Mouse (Mus musculus) neutrophil, adult 59 days (primary cell): ENCODE data around the gene Gtf3a. TPM values are rescaled to one million over a fixed set of nuclear protein-coding genes. Genes with fewer than 3 reads are reported as not detected.

Source experiments
- total RNA-seq, 2 experiments: library from RNA; stranded (reverse); gene quantifications; 1 replicate in 1 of 2; 2 replicates in 1 of 2; pipeline ENCODE4 v1.2.4; 2023

Gene Gtf3a
- total RNA-seq: 10 to 100 TPM; 15.8 to 18.8 TPM

DNA sequence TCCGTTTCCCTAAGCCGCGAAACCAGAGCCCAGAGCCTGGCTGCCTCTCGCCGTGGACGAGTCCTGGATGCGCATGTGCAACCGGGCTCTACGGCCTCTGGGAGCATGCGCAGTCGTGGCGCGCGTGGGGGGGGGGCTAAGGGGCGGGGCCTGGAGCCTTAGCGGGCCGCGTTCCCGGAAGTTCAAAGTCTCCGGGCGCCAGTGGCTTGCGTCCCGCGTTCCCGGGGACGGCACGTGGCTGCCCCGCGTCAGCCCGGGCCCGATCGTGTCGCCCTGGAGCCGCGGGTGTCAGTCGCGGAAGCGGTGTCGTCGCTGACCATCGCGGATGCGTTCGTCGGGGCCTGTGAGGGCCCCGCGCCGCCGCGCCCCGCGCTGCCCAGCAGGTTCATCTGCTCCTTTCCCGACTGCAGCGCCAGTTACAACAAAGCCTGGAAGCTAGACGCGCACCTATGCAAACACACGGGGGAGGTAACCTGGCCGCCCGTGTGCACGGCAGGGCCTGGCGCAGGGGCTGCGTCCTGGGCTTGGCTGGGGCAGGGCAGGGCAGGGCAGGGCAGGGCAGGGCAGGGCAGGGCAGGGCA is at the start of gene Gtf3a:
Gtf3a (plus strand) TSS at position 150 of the 581 bp plus-strand sequence.

DNA sequence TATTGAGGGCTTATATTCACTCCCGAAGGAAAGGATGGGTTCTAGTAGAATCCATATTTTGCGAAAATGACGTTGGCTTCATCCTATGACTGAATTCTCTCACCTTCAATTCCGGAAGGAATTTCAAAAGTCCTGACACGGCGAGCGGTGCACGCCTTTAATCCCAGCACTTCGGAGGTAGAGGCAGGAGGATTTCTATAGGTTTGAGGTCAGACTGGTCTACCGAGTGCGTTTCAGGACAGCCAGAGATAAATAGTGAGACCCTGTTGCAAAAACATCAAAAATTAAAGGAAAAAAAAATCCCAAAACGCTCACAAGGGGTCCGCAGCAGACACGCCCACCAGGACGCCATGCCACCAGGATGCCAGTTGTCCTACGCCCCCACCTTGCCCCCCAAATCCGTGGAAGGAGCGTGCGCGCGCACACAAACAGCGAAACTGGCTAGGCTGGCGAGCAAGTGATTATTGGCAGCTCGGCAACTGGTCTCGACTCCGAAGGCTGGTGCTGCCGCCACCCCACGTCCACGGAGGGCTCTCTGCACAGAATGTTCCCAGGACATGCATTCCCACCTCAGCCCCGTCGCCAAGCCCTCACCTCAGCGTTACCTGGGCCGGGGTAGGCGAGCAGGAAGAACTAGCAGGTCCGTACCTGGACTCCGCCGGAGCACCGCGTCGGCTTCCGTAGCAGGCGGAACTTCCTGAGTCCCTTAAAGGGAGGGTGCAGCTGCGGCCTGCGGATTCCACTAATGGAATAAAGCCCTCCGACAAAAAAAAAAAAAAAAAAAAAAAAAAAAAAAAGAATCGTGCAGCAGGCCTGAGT is 14.9 kb downstream of the Gtf3a start, which contains the start of gene Mtif3:
Mtif3 (minus strand) TSS at position 683 of the 819 bp plus-strand sequence.

Other genes with a start within 250 kb of the Gtf3a start
- gene Usp12, start 153.7 kb upstream of the Gtf3a start, total RNA-seq: 10 to 100 TPM; 23.0 to 27.4 TPM
- 100 to 1,000 TPM; 177 to 214 TPM for gene Rpl21, start 115.8 kb upstream of the Gtf3a start, total RNA-seq
- not detected for gene Rasl11a, start 103.6 kb upstream of the Gtf3a start, total RNA-seq
- 1 to 10 TPM; 7.0 to 8.5 TPM for gene Mtif3, start 15.1 kb downstream of the Gtf3a start, total RNA-seq
- 1 to 10 TPM; 4.3 to 4.7 TPM for gene Lnx2, start 127.9 kb downstream of the Gtf3a start, total RNA-seq
- 10 to 100 TPM; 60.7 to 62.1 TPM for gene Polr1d, start 128.4 kb downstream of the Gtf3a start, total RNA-seq
- gene Gsx1, start 240.0 kb downstream of the Gtf3a start, total RNA-seq: not detected